Mouse (Mus musculus): ENCODE measurements around the gene Amd1.

GRCm38 (mm10) chr10:40283636-40284035 lies 18.4 kb downstream of the Amd1 start:
- TF ChIP-seq POLR2AphosphoS2 (IDR thresholded peaks at IDR 0.05; ENCODE audit: low read length) (no peak), USF2 (IDR thresholded peaks at IDR 0.05; ENCODE audit: borderline replicate concordance in 1 of 2, insufficient read depth in 1 of 2, low read depth in 1 of 2, low read length in 2 of 2) (no peak), ZC3H11A (IDR thresholded peaks at IDR 0.05; ENCODE audit: low read depth, low read length) (no peak), MYC (IDR thresholded peaks at IDR 0.05; ENCODE audit: low read depth, low read length) (no peak), CTCF (IDR thresholded peaks at IDR 0.05 in 2 of 3, conservative IDR thresholded peaks at IDR 0.05 in 1 of 3; ENCODE audit: control insufficient read depth in 1 of 3, insufficient read depth in 1 of 3, low read depth in 2 of 3, low read length in 3 of 3, poor library complexity in 1 of 3, severe bottlenecking in 1 of 3) (no peak)

Measured in MEL (cell line).